Mouse (Mus musculus): ENCODE measurements around the gene Adk.
"Not testable (repeated sequence)": the region's sequence is repeated elsewhere in the genome, so short reads cannot be mapped to it uniquely, and the experiment has no call there.

Adk gene

GRCm38 (mm10) chr14:21411524-21411923 lies 359.1 kb downstream of the Adk start:
- no peak for DNase-seq (ENCODE audit: extremely low spot score, low spot score)

- DNase-seq (ENCODE audit: extremely low spot score, low spot score), result no peak
These were observed 366.0 kb downstream of the Adk start for GRCm38 (mm10) chr14:21418332-21418731.

GRCm38 (mm10) chr14:21427369-21427768 lies 375.0 kb downstream of the Adk start:
- DNase-seq (ENCODE audit: extremely low spot score, low spot score), result no peak

- no peak for DNase-seq (ENCODE audit: extremely low spot score, low spot score)
These were observed 381.0 kb downstream of the Adk start for GRCm38 (mm10) chr14:21433415-21433814.

- no peak for DNase-seq (ENCODE audit: extremely low spot score, low spot score)
These were observed 381.6 kb downstream of the Adk start for GRCm38 (mm10) chr14:21433995-21434394.

- no peak for DNase-seq (ENCODE audit: extremely low spot score, low spot score)
These were observed 382.3 kb downstream of the Adk start for GRCm38 (mm10) chr14:21434686-21435085.

- no peak for DNase-seq (ENCODE audit: extremely low spot score, low spot score)
These were observed 387.4 kb downstream of the Adk start for GRCm38 (mm10) chr14:21439785-21440184.

- DNase-seq (ENCODE audit: extremely low spot score, low spot score), result no peak
These were observed 388.2 kb downstream of the Adk start for GRCm38 (mm10) chr14:21440526-21440925.

- peak; percentile 22 for DNase-seq (ENCODE audit: extremely low spot score, low spot score)
These were observed 389.6 kb downstream of the Adk start for GRCm38 (mm10) chr14:21441772-21442533.

- no peak for DNase-seq (ENCODE audit: extremely low spot score, low spot score)
These were observed 400.2 kb downstream of the Adk start for GRCm38 (mm10) chr14:21452581-21452980.

- no peak for DNase-seq (ENCODE audit: extremely low spot score, low spot score)
These were observed 401.5 kb downstream of the Adk start for GRCm38 (mm10) chr14:21453896-21454295.

GRCm38 (mm10) chr14:21455654-21456350 lies 403.4 kb downstream of the Adk start:
- no peak for DNase-seq (ENCODE audit: extremely low spot score, low spot score)

GRCm38 (mm10) chr14:21456526-21456925 lies 404.2 kb downstream of the Adk start:
- no peak for DNase-seq (ENCODE audit: extremely low spot score, low spot score)

- DNase-seq (ENCODE audit: extremely low spot score, low spot score), result no peak
These were observed 405.5 kb downstream of the Adk start for GRCm38 (mm10) chr14:21457876-21458275.

- DNase-seq (ENCODE audit: extremely low spot score, low spot score), result no peak
These were observed 406.3 kb downstream of the Adk start for GRCm38 (mm10) chr14:21458696-21459095.

GRCm38 (mm10) chr14:21459163-21459562 lies 406.8 kb downstream of the Adk start:
- DNase-seq (ENCODE audit: extremely low spot score, low spot score), result no peak

- no peak for DNase-seq (ENCODE audit: extremely low spot score, low spot score)
These were observed 410.0 kb downstream of the Adk start for GRCm38 (mm10) chr14:21462398-21462797.

GRCm38 (mm10) chr14:21463117-21463712 lies 410.8 kb downstream of the Adk start:
- no peak for DNase-seq (ENCODE audit: extremely low spot score, low spot score)

- DNase-seq (ENCODE audit: extremely low spot score, low spot score), result no peak
These were observed 418.0 kb downstream of the Adk start for GRCm38 (mm10) chr14:21470386-21470785.

GRCm38 (mm10) chr14:21471975-21472374 lies 419.6 kb downstream of the Adk start:
- DNase-seq (ENCODE audit: extremely low spot score, low spot score), result no peak

GRCm38 (mm10) chr14:21474593-21475132 lies 422.3 kb downstream of the Adk start:
- DNase-seq (ENCODE audit: extremely low spot score, low spot score), result not testable (repeated sequence)

GRCm38 (mm10) chr14:21477181-21477580 lies 424.8 kb downstream of the Adk start:
- no peak for DNase-seq (ENCODE audit: extremely low spot score, low spot score)
